Mouse (Mus musculus) neural tube, embryonic 13.5 days (tissue): Measurements from ENCODE around the gene Tlr6. TPM values are rescaled to one million over a fixed set of nuclear protein-coding genes. Genes with fewer than 3 reads are reported as not detected.

Experiments used
- ATAC-seq: fragments of 200-750 bp; cut with Nextera tagmentation; 2 replicates; pipeline ENCODE4 v1.8.0; 2017; ENCODE audit warnings: low read depth, mild to moderate bottlenecking, moderate TSS enrichment, moderate library complexity
- H3K27ac ChIP-seq: fragments of 300-500 bp; sonication (generic); replicated peaks from 2 replicates; pipeline ENCODE4 v1.5.1; 2015; ENCODE audit warnings: moderate library complexity, mild to moderate bottlenecking, inconsistent platforms
- H3K27me3 ChIP-seq: fragments of 300-500 bp; sonication (generic); 2 replicates; pipeline ENCODE4 v1.6.1; 2015; ENCODE audit warnings: mild to moderate bottlenecking, inconsistent platforms
- H3K36me3 ChIP-seq: fragments of 300-500 bp; sonication (generic); 2 replicates; pipeline ENCODE4 v1.6.1; 2015; ENCODE audit warnings: mild to moderate bottlenecking, inconsistent platforms
- H3K4me1 ChIP-seq: fragments of 300-500 bp; sonication (generic); replicated peaks from 2 replicates; pipeline ENCODE4 v1.6.1; 2015; ENCODE audit warnings: inconsistent platforms
- H3K4me2 ChIP-seq: fragments of 300-500 bp; sonication (generic); 2 replicates; pipeline ENCODE4 v1.6.1; 2015; ENCODE audit warnings: inconsistent platforms, mild to moderate bottlenecking, moderate library complexity
- H3K4me3 ChIP-seq: fragments of 300-500 bp; sonication (generic); 2 replicates; pipeline ENCODE4 v1.5.1; 2015; ENCODE audit warnings: mild to moderate bottlenecking, inconsistent platforms
- H3K9ac ChIP-seq: fragments of 300-500 bp; sonication (generic); 2 replicates; pipeline ENCODE4 v1.6.1; 2015; ENCODE audit warnings: moderate library complexity, mild to moderate bottlenecking, inconsistent platforms
- H3K9me3 ChIP-seq: fragments of 300-500 bp; sonication (generic); 2 replicates; pipeline ENCODE4 v1.6.1; 2016; ENCODE audit warnings: inconsistent platforms
- WGBS: fragments of 180-500 bp; shearing (Covaris S2); methylation state at CpG from one replicate; pipeline ENCODE4 v1.1.7; 2015; 5-methylcytosine and 5-hydroxymethylcytosine counted together
- microRNA counts: library from miRNA; unstranded; fragments of <30 nt; microRNA quantifications from one replicate; lab custom pipeline; 2016
- microRNA-seq: library from miRNA; unstranded; fragments of <30 nt; microRNA quantifications from one replicate; pipeline ENCODE4, GENCODE M21; 2016
- polyA plus RNA-seq: library from polyadenylated mRNA; unstranded; fragments of >200 nt; fragmentation: Nextera tagmentation; extraction: Ambion mirVana; gene quantifications from 2 replicates; pipeline ENCODE4 v1.2.1, GENCODE M21; 2015

Tlr6 gene
- polyA plus RNA-seq, 1 experiment from 2014 or later = 0.85 TPM

- no peak overlapping the region for H3K4me2 ChIP-seq
- H3K27ac ChIP-seq = no peak overlapping the region
- no peaks in the 10 kb centered on the region for H3K36me3 ChIP-seq
- no peak for ATAC-seq
- no peak overlapping the region for H3K4me3 ChIP-seq
- H3K9ac ChIP-seq = no peak overlapping the region
- no peaks in the 10 kb centered on the region for H3K27me3 ChIP-seq
- H3K9me3 ChIP-seq = peaks cover 18% of the 10 kb centered on the region
- WGBS = 92% methylated on average over 6 of the region's 6 CpGs
- H3K4me1 ChIP-seq = no peaks in the 10 kb centered on the region
These were observed 41.0 kb downstream of the Tlr6 start for GRCm38 (mm10) chr5:64918616-64919597.

GRCm38 (mm10) chr5:64917721-64918120, 42.2 kb downstream of the Tlr6 start:
- Histone ChIP-seq H3K27ac (no peak overlapping the region), H3K9me3 (peaks cover 18% of the 10 kb centered on the region), H3K9ac (no peak overlapping the region), H3K27me3 (no peaks in the 10 kb centered on the region), H3K4me3 (no peak overlapping the region), H3K4me2 (no peak overlapping the region), H3K36me3 (no peaks in the 10 kb centered on the region), H3K4me1 (no peaks in the 10 kb centered on the region)
- WGBS = 86% methylated on average over 11 of the region's 11 CpGs
- ATAC-seq = no peak

- Histone ChIP-seq H3K9me3 (peaks cover 18% of the 10 kb centered on the region), H3K4me1 (no peaks in the 10 kb centered on the region), H3K9ac (no peak overlapping the region), H3K4me2 (no peak overlapping the region), H3K27ac (no peak overlapping the region), H3K27me3 (no peaks in the 10 kb centered on the region), H3K36me3 (no peaks in the 10 kb centered on the region), H3K4me3 (no peak overlapping the region)
- ATAC-seq = no peak
- WGBS = 97% methylated on average over 9 of the region's 9 CpGs
These were observed 42.7 kb downstream of the Tlr6 start for GRCm38 (mm10) chr5:64917161-64917560.

- Histone ChIP-seq H3K4me3 (no peak overlapping the region), H3K27ac (no peak overlapping the region), H3K4me1 (no peaks in the 10 kb centered on the region), H3K36me3 (no peaks in the 10 kb centered on the region), H3K9ac (no peak overlapping the region), H3K4me2 (no peak overlapping the region), H3K27me3 (no peaks in the 10 kb centered on the region), H3K9me3 (no peaks in the 10 kb centered on the region)
- ATAC-seq = no peak
- 92% methylated on average over 6 of the region's 6 CpGs for WGBS
These were observed 51.2 kb downstream of the Tlr6 start for GRCm38 (mm10) chr5:64908585-64909284.

GRCm38 (mm10) chr5:64907906-64908305, 52.0 kb downstream of the Tlr6 start:
- Histone ChIP-seq H3K9me3 (no peaks in the 10 kb centered on the region), H3K4me2 (no peak overlapping the region), H3K4me3 (no peak overlapping the region), H3K9ac (no peak overlapping the region), H3K4me1 (no peaks in the 10 kb centered on the region), H3K36me3 (no peaks in the 10 kb centered on the region), H3K27ac (no peak overlapping the region), H3K27me3 (no peaks in the 10 kb centered on the region)
- 93% methylated on average over 5 of the region's 5 CpGs for WGBS
- no peak for ATAC-seq

- WGBS = 70% methylated on average over 14 of the region's 14 CpGs
These were observed 54.2 kb downstream of the Tlr6 start for GRCm38 (mm10) chr5:64905516-64906271.

More at GRCm38 (mm10) chr5:64905516-64906271, 54.2 kb downstream of the Tlr6 start:
- Histone ChIP-seq H3K27me3 (no peaks in the 10 kb centered on the region), H3K4me1 (no peaks in the 10 kb centered on the region), H3K4me3 (no peak overlapping the region), H3K4me2 (no peak overlapping the region), H3K9ac (no peak overlapping the region), H3K27ac (no peak overlapping the region), H3K36me3 (no peaks in the 10 kb centered on the region), H3K9me3 (no peaks in the 10 kb centered on the region)
- ATAC-seq = no peak

MicroRNAs encoded within 50 kb of the gene (microRNA counts, 519-probe panel; counts per million panel counts)
- 2,310 counts per million, percentile 19 among the panel's probes with 10 or more counts for microRNA mmu-miR-574-3p (lab: Ali Mortazavi, UCI)
- microRNA mmu-miR-574-5p (lab: Ali Mortazavi, UCI) = not detected

Small RNA genes within 50 kb of the gene (microRNA-seq; reads per million reads assigned to microRNA genes)
- gene Mir574 = 26.4 reads per million, percentile 37 among the genes with 10 or more reads in this experiment

Other genes with a start within 250 kb of the Tlr6 start
- gene Klf3, start 156.7 kb downstream of the Tlr6 start, polyA plus RNA-seq = 23.8 and 25.3 TPM in 2 replicates
- gene Tlr1, start 26.5 kb downstream of the Tlr6 start, polyA plus RNA-seq = 0.60 and 1.2 TPM in 2 replicates
- 15.4 and 17.9 TPM in 2 replicates for gene Fam114a1, start 10.0 kb upstream of the Tlr6 start, polyA plus RNA-seq
- gene Tmem156, start 132.0 kb upstream of the Tlr6 start, polyA plus RNA-seq = not detected in 2 replicates
- 55.8 and 60.8 TPM in 2 replicates for gene Klhl5, start 147.4 kb upstream of the Tlr6 start, polyA plus RNA-seq
- 10.6 and 12.4 TPM in 2 replicates for gene Wdr19, start 239.6 kb upstream of the Tlr6 start, polyA plus RNA-seq